Mouse (Mus musculus) kidney, embryonic 15.5 days (tissue): ENCODE measurements at regions not wholly inside any gene's neighbourhood (a gene's known extent, or its start where the extent isn't known, plus 50 kb on each side); places are given as distances from the start of the nearest gene placed in this dataset.
"Not testable (repeated sequence)": the region's sequence is repeated elsewhere in the genome, so short reads cannot be mapped to it uniquely, and the experiment has no call there.

ENCODE experiments used
- ATAC-seq: fragments of 200-750 bp; cut with Nextera tagmentation; replicated peaks from 2 replicates; pipeline ENCODE4 v1.8.0; 2017; ENCODE audit warnings: moderate TSS enrichment; ENCODE audit not compliant: low FRiP score
- H3K27ac ChIP-seq: fragments of 300-500 bp; sonication (generic); 2 replicates; pipeline ENCODE4 v1.5.1; 2015; ENCODE audit warnings: mild to moderate bottlenecking, inconsistent platforms
- H3K27me3 ChIP-seq: fragments of 300-500 bp; sonication (generic); 2 replicates; pipeline ENCODE4 v1.6.1; 2015; ENCODE audit warnings: inconsistent platforms
- H3K36me3 ChIP-seq: fragments of 300-500 bp; sonication (generic); 2 replicates; pipeline ENCODE4 v1.6.1; 2015; ENCODE audit warnings: inconsistent platforms
- H3K4me1 ChIP-seq: fragments of 300-500 bp; sonication (generic); 2 replicates; pipeline ENCODE4 v1.6.1; 2015; ENCODE audit warnings: inconsistent platforms
- H3K4me2 ChIP-seq: fragments of 300-500 bp; sonication (generic); 2 replicates; pipeline ENCODE4 v1.6.1; 2015; ENCODE audit warnings: moderate library complexity, mild to moderate bottlenecking, inconsistent platforms
- H3K4me3 ChIP-seq: fragments of 300-500 bp; sonication (generic); replicated peaks from 2 replicates; pipeline ENCODE4 v1.5.1; 2015; ENCODE audit warnings: mild to moderate bottlenecking, inconsistent platforms
- H3K9ac ChIP-seq: fragments of 300-500 bp; sonication (generic); 2 replicates; pipeline ENCODE4 v1.6.1; 2015; ENCODE audit warnings: mild to moderate bottlenecking, inconsistent platforms
- H3K9me3 ChIP-seq: fragments of 300-500 bp; sonication (generic); replicated peaks from 2 replicates; pipeline ENCODE4 v1.6.1; 2016; ENCODE audit warnings: inconsistent platforms
- WGBS: fragments of 180-500 bp; shearing (Covaris S2); methylation state at CpG from one replicate; pipeline ENCODE4 v1.1.7; 2015; ENCODE audit warnings: mixed read lengths; 5-methylcytosine and 5-hydroxymethylcytosine counted together

GRCm38 (mm10) chr2:63580489-63581139, 396.5 kb upstream of the Kcnh7 start:
- 0 out of 2 replicates have a peak, but pooled peaks have one; percentile 43 for ATAC-seq
- WGBS: 50% methylated on average over 4 of the region's 4 CpGs
- no peaks in the 10 kb centered on the region for H3K36me3 ChIP-seq
- no peak overlapping the region for H3K9ac ChIP-seq
- no peak overlapping the region for H3K27ac ChIP-seq
- no peaks in the 10 kb centered on the region for H3K9me3 ChIP-seq
- H3K27me3 ChIP-seq: no peaks in the 10 kb centered on the region
- H3K4me1 ChIP-seq: no peaks in the 10 kb centered on the region
- H3K4me3 ChIP-seq: no peak overlapping the region
- no peak overlapping the region for H3K4me2 ChIP-seq

DNA sequence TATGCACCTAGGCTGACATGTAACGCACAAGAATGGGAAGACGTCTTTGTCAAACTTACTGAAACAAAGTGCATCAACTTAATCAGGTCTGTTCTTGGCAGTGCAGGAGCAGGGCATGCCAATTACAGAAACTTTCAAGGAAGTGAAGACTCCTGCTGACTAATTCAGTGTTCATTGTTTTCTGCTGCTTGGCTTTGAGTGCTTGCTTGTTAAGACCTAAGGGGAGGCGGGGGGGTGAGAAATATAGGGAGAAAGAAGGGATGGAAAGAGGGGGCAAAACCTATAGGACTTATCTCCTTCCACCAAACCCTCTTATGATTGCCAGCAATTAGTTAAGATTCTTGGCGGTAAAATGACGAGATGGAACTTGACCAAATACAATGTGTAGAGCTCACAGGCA, 391.1 kb upstream of the Kcnh7 start:
- Histone ChIP-seq H3K27me3 (no peaks in the 10 kb centered on the region), H3K27ac (no peak overlapping the region), H3K9ac (no peak overlapping the region), H3K36me3 (no peaks in the 10 kb centered on the region), H3K4me1 (no peaks in the 10 kb centered on the region), H3K4me2 (no peak overlapping the region), H3K9me3 (no peaks in the 10 kb centered on the region), H3K4me3 (no peak overlapping the region)
- WGBS: 88% methylated on average over 5 of the region's 5 CpGs
- ATAC-seq: no peak

- 43% methylated on average over 4 of the region's 4 CpGs for WGBS
- Histone ChIP-seq H3K9ac (no peak overlapping the region), H3K27me3 (no peaks in the 10 kb centered on the region), H3K36me3 (no peaks in the 10 kb centered on the region), H3K4me3 (no peak overlapping the region), H3K4me2 (no peak overlapping the region), H3K27ac (no peak overlapping the region), H3K4me1 (no peaks in the 10 kb centered on the region), H3K9me3 (no peaks in the 10 kb centered on the region)
- ATAC-seq: no peak
These were observed 390.1 kb upstream of the Kcnh7 start for GRCm38 (mm10) chr2:63574008-63574703.

- Histone ChIP-seq H3K9ac (no peak overlapping the region), H3K9me3 (no peaks in the 10 kb centered on the region), H3K27ac (no peak overlapping the region), H3K36me3 (no peaks in the 10 kb centered on the region), H3K4me1 (no peaks in the 10 kb centered on the region), H3K4me3 (no peak overlapping the region), H3K4me2 (no peak overlapping the region), H3K27me3 (no peaks in the 10 kb centered on the region)
- ATAC-seq: no peak
- WGBS: 66% methylated on average over 9 of the region's 9 CpGs
These were observed 389.1 kb upstream of the Kcnh7 start for GRCm38 (mm10) chr2:63573015-63573807.

- Histone ChIP-seq H3K27ac (no peak overlapping the region), H3K9me3 (no peaks in the 10 kb centered on the region), H3K4me3 (no peak overlapping the region), H3K36me3 (no peaks in the 10 kb centered on the region), H3K4me1 (no peaks in the 10 kb centered on the region), H3K27me3 (no peaks in the 10 kb centered on the region), H3K9ac (no peak overlapping the region), H3K4me2 (no peak overlapping the region)
- ATAC-seq: no peak
- WGBS: 55% methylated on average over 3 of the region's 3 CpGs
These were observed 372.9 kb upstream of the Kcnh7 start for GRCm38 (mm10) chr2:63556858-63557419.

- not testable (repeated sequence) for H3K9ac ChIP-seq, H3K4me2 ChIP-seq, H3K9me3 ChIP-seq, H3K27me3 ChIP-seq, ATAC-seq, H3K36me3 ChIP-seq, H3K27ac ChIP-seq, H3K4me1 ChIP-seq, H3K4me3 ChIP-seq
These were observed 357.7 kb upstream of the Kcnh7 start for GRCm38 (mm10) chr2:63541836-63542235.

DNA sequence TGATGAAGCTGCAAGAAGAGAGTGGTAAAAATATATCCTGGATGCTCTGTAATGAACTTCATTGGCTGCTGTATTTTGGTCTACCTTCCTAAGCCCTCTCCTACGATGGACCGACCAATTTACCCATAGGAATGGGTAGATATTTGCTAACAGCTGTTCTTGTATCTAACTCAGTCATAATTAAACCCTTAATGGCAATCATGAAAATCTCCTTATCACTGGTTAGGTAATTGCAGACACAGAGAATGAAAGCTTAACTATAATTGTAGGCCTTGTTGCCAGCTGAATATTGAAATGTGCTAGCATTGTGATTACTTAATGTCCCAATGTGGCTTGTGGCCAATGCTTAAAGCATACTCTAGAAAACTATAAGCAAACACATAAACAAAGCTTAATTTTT, 334.4 kb upstream of the Kcnh7 start:
- WGBS: 98% methylated on average over 2 of the region's 2 CpGs

GRCm38 (mm10) chr2:63513554-63514226, 329.6 kb upstream of the Kcnh7 start:
- no peak overlapping the region for H3K4me2 ChIP-seq
- H3K27me3 ChIP-seq: no peaks in the 10 kb centered on the region
- no peaks in the 10 kb centered on the region for H3K9me3 ChIP-seq
- H3K4me1 ChIP-seq: no peaks in the 10 kb centered on the region
- ATAC-seq: no peak
- H3K4me3 ChIP-seq: no peak overlapping the region
- no peaks in the 10 kb centered on the region for H3K36me3 ChIP-seq
- H3K9ac ChIP-seq: no peak overlapping the region
- no peak overlapping the region for H3K27ac ChIP-seq
- 88% methylated on average over 1 of the region's 1 CpGs for WGBS

More for the DNA sequence above, 334.4 kb upstream of the Kcnh7 start:
- H3K9me3 ChIP-seq: no peaks in the 10 kb centered on the region
- ATAC-seq: no peak
- H3K4me2 ChIP-seq: no peak overlapping the region
- no peak overlapping the region for H3K4me3 ChIP-seq
- no peaks in the 10 kb centered on the region for H3K4me1 ChIP-seq
- no peak overlapping the region for H3K9ac ChIP-seq
- no peak overlapping the region for H3K27ac ChIP-seq
- H3K36me3 ChIP-seq: no peaks in the 10 kb centered on the region
- no peaks in the 10 kb centered on the region for H3K27me3 ChIP-seq

- no peak overlapping the region for H3K4me2 ChIP-seq
- H3K36me3 ChIP-seq: no peaks in the 10 kb centered on the region
- WGBS: 11% methylated on average over 3 of the region's 3 CpGs
- H3K9me3 ChIP-seq: no peaks in the 10 kb centered on the region
- no peak overlapping the region for H3K4me3 ChIP-seq
- no peak overlapping the region for H3K9ac ChIP-seq
- H3K27me3 ChIP-seq: no peaks in the 10 kb centered on the region
- ATAC-seq: no peak
- H3K27ac ChIP-seq: no peak overlapping the region
- H3K4me1 ChIP-seq: no peaks in the 10 kb centered on the region
These were observed 319.9 kb upstream of the Kcnh7 start for GRCm38 (mm10) chr2:63503939-63504338.

DNA sequence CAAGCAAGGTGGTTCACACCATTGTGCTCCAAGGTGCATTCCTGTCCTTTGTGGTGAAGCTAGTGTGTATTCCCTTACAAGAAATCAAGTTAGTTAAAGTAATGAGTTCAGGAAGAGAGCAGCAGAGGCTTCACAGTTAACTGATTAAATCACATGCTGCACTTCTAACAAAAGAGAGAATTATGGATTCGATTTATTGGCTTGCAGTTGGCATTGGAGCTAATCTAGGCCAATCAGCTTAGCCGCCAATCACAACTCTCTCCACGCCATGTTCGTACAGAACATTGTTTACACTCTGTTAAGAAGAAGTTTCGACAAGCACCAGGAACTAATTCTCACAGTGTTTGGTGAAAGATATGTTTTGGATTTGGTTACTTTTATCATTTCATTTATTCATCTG, 292.3 kb upstream of the Kcnh7 start:
- no peak for ATAC-seq
- WGBS: 81% methylated on average over 5 of the region's 5 CpGs
- no peaks in the 10 kb centered on the region for H3K9me3 ChIP-seq
- H3K36me3 ChIP-seq: no peaks in the 10 kb centered on the region
- H3K4me3 ChIP-seq: no peak overlapping the region
- H3K4me2 ChIP-seq: no peak overlapping the region
- no peaks in the 10 kb centered on the region for H3K4me1 ChIP-seq
- H3K9ac ChIP-seq: no peak overlapping the region
- no peak overlapping the region for H3K27ac ChIP-seq
- H3K27me3 ChIP-seq: no peaks in the 10 kb centered on the region

GRCm38 (mm10) chr2:63475255-63475654, 291.2 kb upstream of the Kcnh7 start:
- Histone ChIP-seq H3K27ac (no peak overlapping the region), H3K4me3 (no peak overlapping the region), H3K9me3 (no peaks in the 10 kb centered on the region), H3K4me2 (no peak overlapping the region), H3K27me3 (no peaks in the 10 kb centered on the region), H3K4me1 (no peaks in the 10 kb centered on the region), H3K9ac (no peak overlapping the region), H3K36me3 (no peaks in the 10 kb centered on the region)
- ATAC-seq: no peak

DNA sequence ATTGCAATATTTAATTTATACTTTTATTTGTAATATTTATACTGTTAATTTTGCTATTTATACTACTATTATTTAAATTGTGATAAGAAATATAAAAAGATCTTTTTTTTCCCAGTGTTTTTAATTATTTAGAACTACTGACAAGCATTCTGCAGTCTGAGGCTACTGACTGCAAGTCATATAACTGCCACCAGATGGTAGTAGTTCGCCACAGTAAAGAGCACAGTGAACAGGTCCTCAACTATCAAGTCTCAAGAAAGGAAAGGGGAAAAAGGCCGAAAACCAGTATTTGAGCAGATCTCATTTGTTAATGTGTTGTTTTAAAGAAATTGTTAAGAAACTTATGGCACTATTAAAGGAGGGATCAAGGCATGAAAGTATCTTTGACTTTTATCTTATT, 289.6 kb upstream of the Kcnh7 start:
- no peaks in the 10 kb centered on the region for H3K27me3 ChIP-seq
- no peaks in the 10 kb centered on the region for H3K4me1 ChIP-seq
- H3K36me3 ChIP-seq: no peaks in the 10 kb centered on the region
- no peak overlapping the region for H3K9ac ChIP-seq
- H3K9me3 ChIP-seq: no peaks in the 10 kb centered on the region
- no peak for ATAC-seq
- H3K4me2 ChIP-seq: no peak overlapping the region
- no peak overlapping the region for H3K27ac ChIP-seq
- 18% methylated on average over 2 of the region's 2 CpGs for WGBS
- no peak overlapping the region for H3K4me3 ChIP-seq
